Mouse (Mus musculus) cerebellum, postnatal 36 days (tissue): ENCODE measurements around the gene Rasl10a.
A peak's percentile ranks its signal among the peaks of the same experiment; 100 is the strongest.

Experiments used
- DNase-seq, 2 experiments: peaks; one replicate each; pipeline ENCODE4 v3.0.0; 2021 to 2022; ENCODE audit warnings: mixed read lengths in 2 of 2

Rasl10a gene

DNA sequence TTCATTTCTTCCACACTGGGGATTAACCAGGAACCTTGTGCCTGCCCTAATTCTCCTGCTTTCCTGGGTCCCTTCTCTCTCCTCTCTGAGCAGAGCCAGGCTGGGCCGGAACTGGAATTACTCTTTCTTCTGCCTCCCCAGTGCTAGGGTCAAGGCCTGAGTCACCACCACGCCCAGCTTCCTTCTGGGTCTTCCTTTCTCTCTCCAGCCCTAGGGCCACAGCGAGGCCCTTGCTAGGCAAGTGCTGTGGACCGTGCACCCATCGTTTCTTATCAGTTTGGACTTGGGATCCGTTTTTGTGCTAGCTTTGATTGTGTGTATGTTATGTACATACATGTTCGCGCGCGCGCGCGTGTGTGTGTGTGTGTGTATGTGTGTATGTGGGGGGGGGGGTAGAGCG is 3.8 kb upstream of the Rasl10a start:
- DNase-seq, result no peak

DNA sequence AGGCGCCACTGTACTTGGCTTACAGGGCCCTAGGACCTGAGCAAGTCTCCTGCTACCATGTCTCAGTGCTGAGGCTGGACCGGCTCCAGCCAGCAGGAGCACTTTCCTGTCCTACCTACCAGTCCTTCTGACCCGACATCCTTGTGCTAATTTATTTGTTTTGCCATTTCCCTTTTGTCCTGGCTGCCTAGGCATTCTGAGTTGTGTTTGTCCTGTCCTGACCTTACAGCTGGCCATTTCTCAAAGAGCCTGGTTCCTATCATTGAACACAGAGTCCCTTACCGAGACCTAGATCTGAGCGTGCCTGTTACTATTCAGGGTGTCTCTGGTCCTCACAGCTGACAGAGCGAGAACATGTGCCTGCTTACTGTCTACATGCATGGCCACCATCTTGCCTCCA is 3.1 kb upstream of the Rasl10a start:
- no peak for DNase-seq

DNA sequence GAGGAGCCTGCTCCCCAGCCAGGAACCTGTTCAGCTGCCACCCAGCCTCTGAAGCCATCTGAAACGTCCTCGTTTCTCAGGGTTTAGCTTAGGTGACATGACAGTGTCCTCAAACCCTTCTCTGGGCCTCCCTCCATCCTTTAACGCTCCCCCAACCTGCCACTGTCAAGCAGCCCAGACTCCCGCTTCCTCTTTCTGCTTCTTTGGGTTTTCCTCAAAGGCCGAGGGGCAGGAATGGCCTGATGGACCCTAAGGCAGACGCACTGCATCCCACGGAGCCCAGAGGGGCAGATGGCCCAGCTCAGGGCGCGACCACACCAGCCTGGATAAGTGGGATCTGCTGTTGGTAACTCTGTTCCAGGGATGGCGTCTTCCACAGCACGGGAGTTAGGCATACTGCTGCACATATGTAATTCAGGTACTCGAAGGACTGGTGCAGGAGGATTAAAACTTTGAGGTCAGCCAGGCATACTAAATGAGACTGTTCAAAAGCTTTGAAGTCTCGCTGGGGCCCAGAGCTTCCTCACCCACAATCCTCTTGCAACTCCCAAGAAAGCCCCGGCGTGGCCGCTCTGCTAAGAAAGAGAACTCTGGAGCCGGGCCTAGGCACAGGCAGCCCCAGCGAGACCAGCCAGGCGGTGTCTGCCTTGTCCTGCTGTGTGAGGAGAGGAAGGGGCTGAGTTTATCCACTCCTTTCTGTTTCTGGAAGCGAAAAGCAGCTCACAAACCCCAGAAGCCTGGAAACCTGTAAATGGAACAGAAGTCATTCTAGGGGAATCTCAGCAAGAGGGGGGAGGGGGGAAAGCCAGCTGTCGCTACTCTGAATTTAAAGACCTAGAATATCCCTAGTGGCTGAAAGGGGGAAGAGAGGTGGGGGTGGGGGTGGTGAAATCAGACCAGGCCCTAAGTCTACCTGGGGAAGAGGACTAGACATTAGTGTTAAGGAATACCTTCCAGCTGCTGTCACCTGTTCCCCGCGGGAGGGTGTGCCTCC is 1.7 kb upstream of the Rasl10a start:
- no peak for DNase-seq

GRCm38 (mm10) chr11:5057064-5057463 is 864 bp upstream of the Rasl10a start:
- DNase-seq, result no peak

DNA sequence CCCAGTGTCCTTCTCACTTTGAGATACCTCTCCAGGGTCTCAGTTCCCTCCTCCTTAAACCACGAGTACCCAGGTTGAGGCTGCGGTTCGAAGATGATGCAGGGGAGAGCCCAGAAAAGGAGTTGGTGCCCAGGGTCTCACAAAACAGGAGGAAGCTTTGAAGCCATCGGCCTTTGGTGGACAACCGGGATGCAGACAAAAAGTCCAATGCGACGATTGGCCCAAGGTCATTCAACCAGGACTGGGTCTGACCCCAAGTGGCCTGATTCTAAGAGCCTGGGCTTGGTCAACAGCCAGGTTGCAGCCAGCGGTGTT is 430 bp upstream of the Rasl10a start:
- no peak for DNase-seq

DNA sequence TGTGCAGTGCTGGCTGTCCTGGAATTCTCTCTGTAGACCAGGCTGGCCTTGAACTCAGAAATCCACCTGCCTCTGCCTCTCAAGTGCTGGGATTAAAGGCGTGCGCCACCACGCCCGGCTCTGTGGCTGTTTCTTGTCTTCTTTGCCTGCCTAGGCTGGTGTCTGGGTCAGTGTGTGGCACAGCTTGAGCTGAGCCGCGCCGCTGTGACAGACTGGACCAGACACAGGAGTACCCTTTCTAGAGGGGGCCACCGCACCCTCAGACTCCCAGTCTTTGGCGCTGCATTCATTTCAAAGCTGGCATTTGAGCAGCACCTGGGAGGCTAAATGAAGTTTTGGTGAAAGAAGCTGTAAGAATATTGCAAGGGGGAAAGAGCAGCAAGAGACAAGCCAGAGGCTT is 855 bp downstream of the Rasl10a start:
- no peak for DNase-seq

- DNase-seq, result no peak
These were observed 1.3 kb downstream of the Rasl10a start for GRCm38 (mm10) chr11:5059230-5059629.

GRCm38 (mm10) chr11:5059704-5060156 is 1.8 kb downstream of the Rasl10a start:
- peak; percentile 42 to 44 for DNase-seq

- no peak for DNase-seq
These were observed 3.0 kb downstream of the Rasl10a start for GRCm38 (mm10) chr11:5060756-5061412.

DNA sequence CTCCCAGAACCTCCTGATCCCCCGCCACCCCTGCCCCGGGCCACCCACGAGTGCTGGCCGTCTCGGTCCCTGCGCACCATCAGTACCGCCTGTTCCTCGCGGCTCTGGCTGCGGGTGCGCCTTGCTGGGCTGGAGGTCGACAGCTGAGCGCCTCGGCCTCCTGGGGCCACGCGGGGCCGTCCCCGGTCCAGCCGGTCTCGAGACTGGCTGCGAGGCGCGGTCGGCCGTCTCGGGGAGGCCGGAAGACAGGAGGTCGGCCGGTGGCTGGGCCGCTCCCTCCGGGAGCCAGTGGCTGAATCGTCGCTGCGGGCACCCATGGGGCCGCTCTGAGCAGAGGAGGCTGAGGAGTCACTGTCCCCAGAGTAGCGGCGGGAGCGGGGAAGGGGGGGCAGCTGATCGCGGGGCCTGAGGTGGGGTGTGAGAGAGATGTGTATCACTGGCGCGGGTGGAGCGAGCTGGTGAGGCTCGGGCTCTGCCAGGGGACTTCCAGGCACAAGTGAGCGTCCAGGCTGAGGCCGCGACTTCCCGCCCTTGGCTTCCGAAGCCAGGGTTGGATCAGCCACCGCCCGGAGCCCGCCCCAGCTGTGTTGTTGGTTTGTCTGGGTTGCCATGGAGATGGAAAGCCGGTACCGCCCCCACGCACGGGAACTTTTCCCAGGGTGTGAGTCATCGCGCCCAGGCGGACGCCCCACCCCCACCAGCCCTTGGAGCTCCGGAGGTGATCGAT is 3.6 kb downstream of the Rasl10a start:
- DNase-seq, result peak; percentile 76 to 80

DNA sequence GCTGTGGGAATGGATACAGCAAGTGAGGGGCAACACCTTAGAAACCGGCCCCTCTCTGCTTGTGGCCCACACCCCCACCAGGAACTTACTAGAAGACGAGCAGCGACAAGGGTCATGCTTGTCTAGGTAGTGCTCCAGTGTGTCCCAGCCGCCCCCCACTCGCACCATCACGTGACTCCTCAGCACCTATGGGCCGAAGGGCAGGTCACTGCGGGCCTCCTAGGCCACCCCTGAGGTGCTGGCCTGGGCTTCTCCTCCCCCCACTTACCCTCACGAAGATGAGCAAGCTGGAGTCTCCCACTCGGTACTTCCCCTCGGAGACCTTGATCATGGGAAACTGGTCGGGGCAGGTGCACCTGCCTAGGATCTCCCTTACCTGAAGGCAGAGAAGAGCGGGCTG is 4.4 kb downstream of the Rasl10a start:
- no peak for DNase-seq

- DNase-seq, result no peak
These were observed 5.1 kb downstream of the Rasl10a start for GRCm38 (mm10) chr11:5062860-5063505.

- peak in 1 of 2 experiments; percentile 26 for DNase-seq
These were observed 5.8 kb downstream of the Rasl10a start for GRCm38 (mm10) chr11:5063561-5064281.

DNA sequence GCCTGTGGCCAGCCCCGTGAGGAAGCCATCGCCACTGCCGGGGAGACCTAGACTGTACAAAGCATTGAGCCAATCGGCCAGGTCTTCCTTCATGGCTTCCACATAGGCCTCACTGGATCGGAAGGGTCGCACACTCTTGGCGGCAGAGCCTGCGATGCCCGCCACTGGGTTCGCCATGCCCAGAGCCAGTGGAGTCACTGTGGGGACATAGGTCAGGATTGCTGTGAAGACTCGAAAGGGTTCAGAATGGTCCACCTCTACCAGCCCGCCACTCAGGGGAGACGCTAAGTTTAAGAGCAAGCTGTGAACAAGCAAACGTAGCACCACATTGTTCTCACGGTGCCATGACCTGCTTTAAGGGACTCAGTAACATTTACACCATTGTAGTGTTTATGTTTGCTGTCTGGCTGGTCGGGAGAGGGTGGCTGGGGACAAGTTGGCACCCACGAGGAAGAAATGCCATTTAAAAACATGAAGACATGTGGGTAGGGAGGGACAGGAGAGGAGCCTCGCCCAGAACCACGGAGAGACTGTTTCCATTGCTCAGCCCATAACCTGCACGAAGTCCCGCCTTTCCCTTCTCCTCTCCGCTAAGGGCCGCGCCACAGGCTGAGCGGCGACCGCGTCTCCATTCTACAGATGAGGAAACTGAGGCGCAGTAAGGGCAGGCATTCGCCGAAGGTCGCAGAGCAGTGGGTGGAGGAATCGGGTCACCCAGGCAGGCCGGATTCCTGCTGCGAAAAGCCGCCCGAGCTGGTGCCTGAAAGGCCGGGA is 6.5 kb downstream of the Rasl10a start:
- peak in 1 of 2 experiments; percentile 38 for DNase-seq

- DNase-seq, result peak; percentile 83 to 88
These were observed 7.3 kb downstream of the Rasl10a start, which contains the start of gene Gas2l1 for GRCm38 (mm10) chr11:5065056-5065821. Gene Gas2l1 (minus strand): TSS chr11:5065327.

GRCm38 (mm10) chr11:5067063-5067462 is 9.1 kb downstream of the Rasl10a start:
- no peak for DNase-seq

- DNase-seq, result no peak
These were observed 10.4 kb downstream of the Rasl10a start for GRCm38 (mm10) chr11:5068126-5068971.

DNA sequence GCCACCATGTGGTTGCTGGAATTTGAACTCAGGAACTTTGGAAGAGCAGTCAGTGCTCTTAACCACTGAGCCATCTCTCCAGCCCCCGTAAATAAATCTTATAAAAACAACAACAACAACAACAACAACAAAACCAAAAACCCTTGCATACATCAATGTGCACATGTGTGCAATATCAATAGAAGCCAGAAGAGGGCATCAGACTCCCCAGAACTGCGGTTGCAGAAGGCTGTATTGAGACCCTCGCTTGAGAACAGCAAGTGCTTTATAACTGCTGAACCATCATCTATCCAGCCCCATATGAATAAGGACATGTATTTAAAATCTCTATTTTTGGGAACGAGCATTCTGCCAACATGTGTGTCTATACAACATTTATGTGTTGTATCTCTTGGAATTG is 17.0 kb downstream of the Rasl10a start:
- DNase-seq, result no peak

DNA sequence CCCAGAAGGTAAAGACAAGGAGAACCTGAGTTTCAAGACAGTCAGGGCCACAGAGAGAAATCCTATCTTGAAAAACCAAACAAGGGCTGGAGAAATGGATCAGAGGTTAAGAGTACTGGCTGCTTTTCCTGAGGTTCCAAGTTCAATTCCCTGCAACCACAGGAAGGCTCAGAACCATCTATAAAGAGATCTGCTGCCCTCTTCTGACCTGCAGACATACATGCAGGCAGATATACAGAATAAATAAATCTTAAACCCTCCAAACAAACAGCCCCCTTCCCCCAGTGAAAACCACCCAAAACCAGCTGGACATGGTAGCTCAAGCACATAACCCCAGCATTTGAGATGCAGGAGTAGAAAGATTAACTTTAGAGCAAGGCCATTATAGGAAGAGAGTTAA is 17.8 kb downstream of the Rasl10a start:
- DNase-seq, result no peak
